Mouse (Mus musculus): Measurements from ENCODE around the gene Trp53. TPM values are rescaled to one million over a fixed set of nuclear protein-coding genes. Genes with fewer than 3 reads are reported as not detected.

The Trp53 gene
- total and polyA plus RNA-seq, 3 experiments = 24.9 to 372 (median 107) TPM

DNA sequence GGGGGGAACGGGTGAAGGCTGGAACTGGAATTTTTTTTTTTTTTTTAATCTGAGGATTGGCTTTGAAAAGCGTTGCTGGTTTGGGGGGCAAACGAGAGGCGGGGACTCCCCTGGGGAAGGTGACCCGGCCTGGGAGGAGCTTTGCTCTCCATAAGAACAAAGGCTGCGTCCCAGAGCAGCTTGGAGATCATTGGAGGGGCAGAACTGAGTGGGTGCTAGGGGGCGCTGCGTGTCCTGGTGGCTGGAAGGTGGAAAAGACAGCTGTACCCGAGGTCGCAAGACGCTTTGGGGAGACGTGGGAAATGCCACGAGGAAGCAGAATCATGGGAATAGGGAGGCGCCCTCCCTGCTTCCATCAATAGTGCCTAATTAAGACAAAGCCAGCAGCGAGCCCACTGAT is 33.1 kb upstream of the Trp53 start:
- Histone ChIP-seq H3K27ac (ENCODE audit: insufficient read depth, low read depth) (no peak overlapping the region), H3K4me1 (ENCODE audit: control insufficient read depth in 1 of 2, insufficient read depth in 2 of 2) (peaks cover 9 to 14% of the 10 kb centered on the region in 2 experiments), H3K4me3 (replicated peaks in 1 of 3; ENCODE audit: low read depth in 2 of 3, low read length in 2 of 3, poor library complexity in 1 of 3) (peak overlapping the region in 1 of 3 experiments; percentile 43), H3K9ac (ENCODE audit: insufficient read depth, low read depth) (peak overlapping the region; percentile 30; the same call in 1 of the 2 replicates), H3K4me2 (ENCODE audit: insufficient read depth, low read depth, poor library complexity, severe bottlenecking) (peak overlapping the region; percentile 88), H3K27me3 (replicated peaks) (peaks cover 52% of the 10 kb centered on the region), H3K9me3 (replicated peaks; ENCODE audit: low read length) (no peaks in the 10 kb centered on the region), H3K36me3 (replicated peaks in 1 of 2; ENCODE audit: control insufficient read depth in 1 of 2, insufficient read depth in 1 of 2, low read length in 1 of 2) (no peaks in the 10 kb centered on the region), H3K79me2 (replicated peaks; ENCODE audit: control insufficient read depth, extremely low read depth, insufficient read depth, poor library complexity, severe bottlenecking) (no peaks in the 10 kb centered on the region)
- in situ Hi-C loops (cut with MboI; ENCODE audit: low pct_ligation_motif_present, low pct_unique_long_range_greater_than_20kb, low sequenced_read_pairs) (no loop called here), dilution Hi-C loops (cut with MboI; ENCODE audit: extremely low pct_ligation_motif_present, extremely low pct_unique_long_range_greater_than_20kb, low sequenced_read_pairs) (no loop called here)
- DNase-seq (ENCODE audit: extremely low read depth) = no peak
- peak in 1 of 2 experiments; percentile 64; a peak in 2 of 4 replicates for TF ChIP-seq CTCF (conservative IDR thresholded peaks at IDR 0.05 in 1 of 2, IDR thresholded peaks at IDR 0.05 in 1 of 2; ENCODE audit: low read depth in 2 of 2, low read length in 2 of 2)
- no peak for TF ChIP-seq ZKSCAN1 (IDR thresholded peaks at IDR 0.05; ENCODE audit: borderline replicate concordance, low read depth, low read length)
- no peak for TF ChIP-seq RAD21 (IDR thresholded peaks at IDR 0.05; ENCODE audit: low read depth, low read length)
- TF ChIP-seq MYC (IDR thresholded peaks at IDR 0.05; ENCODE audit: low read depth, low read length) = no peak

- Histone ChIP-seq H3K27ac (ENCODE audit: insufficient read depth, low read depth) (no peak within 1 kb of the TSS), H3K9me3 (replicated peaks; ENCODE audit: low read length) (no peaks in the 10 kb centered on the region), H3K27me3 (replicated peaks) (peaks cover 49% of the 10 kb centered on the region), H3K36me3 (replicated peaks in 1 of 2; ENCODE audit: control insufficient read depth in 1 of 2, insufficient read depth in 1 of 2, low read length in 1 of 2) (peaks cover 0 to 8% of the 10 kb centered on the region in 2 experiments), H3K4me1 (ENCODE audit: control insufficient read depth in 1 of 2, insufficient read depth in 2 of 2) (peaks cover 9 to 14% of the 10 kb centered on the region in 2 experiments), H3K4me2 (ENCODE audit: insufficient read depth, low read depth, poor library complexity, severe bottlenecking) (no peak within 1 kb of the TSS), H3K4me3 (replicated peaks in 1 of 3; ENCODE audit: low read depth in 2 of 3, low read length in 2 of 3, poor library complexity in 1 of 3) (no peak within 1 kb of the TSS), H3K9ac (ENCODE audit: insufficient read depth, low read depth) (no peak within 1 kb of the TSS), H3K79me2 (replicated peaks; ENCODE audit: control insufficient read depth, extremely low read depth, insufficient read depth, poor library complexity, severe bottlenecking) (no peaks in the 10 kb centered on the region)
- dilution Hi-C loops (cut with MboI; ENCODE audit: extremely low pct_ligation_motif_present, extremely low pct_unique_long_range_greater_than_20kb, low sequenced_read_pairs) = no loop called here
- in situ Hi-C loops (cut with MboI; ENCODE audit: low pct_ligation_motif_present, low pct_unique_long_range_greater_than_20kb, low sequenced_read_pairs) = no loop called here
- no peak for TF ChIP-seq E2F4 (IDR thresholded peaks at IDR 0.05; ENCODE audit: insufficient replicate concordance, low read depth, low read length)
- TF ChIP-seq SMC3 (IDR thresholded peaks at IDR 0.05; ENCODE audit: low read depth, low read length) = no peak
- no peak for TF ChIP-seq KAT2A (IDR thresholded peaks at IDR 0.05; ENCODE audit: insufficient replicate concordance, low read length)
- TF ChIP-seq USF1 (IDR thresholded peaks at IDR 0.05; ENCODE audit: low read depth, low read length) = no peak
- no peak for TF ChIP-seq IRF4 (IDR thresholded peaks at IDR 0.05; ENCODE audit: low read depth, low read length)
- no peak for TF ChIP-seq MAX (IDR thresholded peaks at IDR 0.05; ENCODE audit: low read length)
- no peak for TF ChIP-seq BHLHE40 (IDR thresholded peaks at IDR 0.05; ENCODE audit: low read depth, low read length)
- TF ChIP-seq ZKSCAN1 (IDR thresholded peaks at IDR 0.05; ENCODE audit: borderline replicate concordance, low read depth, low read length) = no peak
- no peak for TF ChIP-seq SIN3A (IDR thresholded peaks at IDR 0.05; ENCODE audit: low read length)
- no peak for TF ChIP-seq JUND (conservative IDR thresholded peaks at IDR 0.05; ENCODE audit: low read depth, low read length)
- TF ChIP-seq CHD1 (IDR thresholded peaks at IDR 0.05; ENCODE audit: low read depth, low read length) = no peak
- no peak for TF ChIP-seq RAD21 (IDR thresholded peaks at IDR 0.05; ENCODE audit: low read depth, low read length)
- TF ChIP-seq CHD2 (IDR thresholded peaks at IDR 0.05; ENCODE audit: low read length) = no peak
- no peak for TF ChIP-seq POLR2AphosphoS2 (IDR thresholded peaks at IDR 0.05; ENCODE audit: low read depth, low read length)
- DNase-seq (ENCODE audit: extremely low read depth) = no peak
These were observed 31.0 kb upstream of the Trp53 start, which contains the start of gene Dnah2 for GRCm38 (mm10) chr11:69549060-69549656. TSS of gene Dnah2 (minus strand) at chr11:69549110.
